Mouse (Mus musculus): ENCODE measurements at regions not wholly inside any gene's neighbourhood (a gene's known extent, or its start where the extent isn't known, plus 50 kb on each side); places are given as distances from the start of the nearest gene placed in this dataset.
A peak's percentile ranks its signal among the peaks of the same experiment; 100 is the strongest.

GRCm38 (mm10) chr4:26965831-26966230 is 619.1 kb upstream of the Manea start:
- 89% methylated on average over 2 of the region's 2 CpGs for WGBS
- Histone ChIP-seq H3K9ac (ENCODE audit: low read depth, low read length) (no peak overlapping the region), H3K4me1 (ENCODE audit: control insufficient read depth, insufficient read depth, low read length) (no peaks in the 10 kb centered on the region), H3K9me3 (ENCODE audit: control insufficient read depth, low read length) (no peaks in the 10 kb centered on the region), H3K4me2 (replicated peaks; ENCODE audit: low read depth, low read length) (no peak overlapping the region), H3K36me3 (ENCODE audit: control insufficient read depth, insufficient read depth, low read length) (no peaks in the 10 kb centered on the region), H3K27me3 (ENCODE audit: control insufficient read depth, insufficient read depth, low read length) (no peaks in the 10 kb centered on the region), H3K4me3 (ENCODE audit: low read length) (no peak overlapping the region), H3K27ac (ENCODE audit: low read depth, low read length) (no peak overlapping the region)
- no peak for ATAC-seq (ENCODE audit: low FRiP score, low TSS enrichment)

GRCm38 (mm10) chr4:26964850-26965249 is 618.2 kb upstream of the Manea start:
- H3K27ac ChIP-seq (ENCODE audit: low read depth, low read length): no peak overlapping the region
- 75% methylated on average over 2 of the region's 2 CpGs for WGBS

GRCm38 (mm10) chr4:26944617-26945016 is 597.9 kb upstream of the Manea start:
- no peaks in the 10 kb centered on the region for H3K36me3 ChIP-seq (ENCODE audit: control insufficient read depth, insufficient read depth, low read length)
- H3K4me2 ChIP-seq (replicated peaks; ENCODE audit: low read depth, low read length): no peak overlapping the region
- no peak overlapping the region for H3K9ac ChIP-seq (ENCODE audit: low read depth, low read length)
- H3K4me1 ChIP-seq (ENCODE audit: control insufficient read depth, insufficient read depth, low read length): no peaks in the 10 kb centered on the region
- ATAC-seq (ENCODE audit: low FRiP score, low TSS enrichment): no peak
- 96% methylated on average over 2 of the region's 2 CpGs for WGBS
- H3K9me3 ChIP-seq (ENCODE audit: control insufficient read depth, low read length): no peaks in the 10 kb centered on the region; the same call in 1 of the 2 replicates
- H3K4me3 ChIP-seq (ENCODE audit: low read length): no peak overlapping the region
- no peak overlapping the region for H3K27ac ChIP-seq (ENCODE audit: low read depth, low read length)
- H3K27me3 ChIP-seq (ENCODE audit: control insufficient read depth, insufficient read depth, low read length): no peaks in the 10 kb centered on the region

More at GRCm38 (mm10) chr4:26964850-26965249, 618.2 kb upstream of the Manea start:
- no peaks in the 10 kb centered on the region for H3K9me3 ChIP-seq (ENCODE audit: control insufficient read depth, low read length)
- no peaks in the 10 kb centered on the region for H3K4me1 ChIP-seq (ENCODE audit: control insufficient read depth, insufficient read depth, low read length)
- H3K4me3 ChIP-seq (ENCODE audit: low read length): no peak overlapping the region
- no peak for ATAC-seq (ENCODE audit: low FRiP score, low TSS enrichment)
- no peak overlapping the region for H3K4me2 ChIP-seq (replicated peaks; ENCODE audit: low read depth, low read length)
- no peaks in the 10 kb centered on the region for H3K27me3 ChIP-seq (ENCODE audit: control insufficient read depth, insufficient read depth, low read length)
- no peak overlapping the region for H3K9ac ChIP-seq (ENCODE audit: low read depth, low read length)
- H3K36me3 ChIP-seq (ENCODE audit: control insufficient read depth, insufficient read depth, low read length): no peaks in the 10 kb centered on the region

GRCm38 (mm10) chr4:26933988-26934798 is 587.5 kb upstream of the Manea start:
- peak; percentile 73; the same call in 1 of the 2 replicates for ATAC-seq (ENCODE audit: low FRiP score, low TSS enrichment)
- Histone ChIP-seq H3K27me3 (ENCODE audit: control insufficient read depth, insufficient read depth, low read length) (no peaks in the 10 kb centered on the region), H3K4me2 (replicated peaks; ENCODE audit: low read depth, low read length) (no peak overlapping the region), H3K4me3 (ENCODE audit: low read length) (no peak overlapping the region), H3K9ac (ENCODE audit: low read depth, low read length) (no peak overlapping the region), H3K4me1 (ENCODE audit: control insufficient read depth, insufficient read depth, low read length) (no peaks in the 10 kb centered on the region), H3K36me3 (ENCODE audit: control insufficient read depth, insufficient read depth, low read length) (no peaks in the 10 kb centered on the region), H3K27ac (ENCODE audit: low read depth, low read length) (no peak overlapping the region), H3K9me3 (ENCODE audit: control insufficient read depth, low read length) (no peaks in the 10 kb centered on the region)
- WGBS: 69% methylated on average over 10 of the region's 10 CpGs

- no peak overlapping the region for H3K4me3 ChIP-seq (ENCODE audit: low read length)
- H3K36me3 ChIP-seq (ENCODE audit: control insufficient read depth, insufficient read depth, low read length): no peaks in the 10 kb centered on the region
- ATAC-seq (ENCODE audit: low FRiP score, low TSS enrichment): no peak
- no peaks in the 10 kb centered on the region for H3K9me3 ChIP-seq (ENCODE audit: control insufficient read depth, low read length)
- no peaks in the 10 kb centered on the region for H3K4me1 ChIP-seq (ENCODE audit: control insufficient read depth, insufficient read depth, low read length)
- no peak overlapping the region for H3K27ac ChIP-seq (ENCODE audit: low read depth, low read length)
- no peaks in the 10 kb centered on the region for H3K27me3 ChIP-seq (ENCODE audit: control insufficient read depth, insufficient read depth, low read length)
- no peak overlapping the region for H3K9ac ChIP-seq (ENCODE audit: low read depth, low read length)
- H3K4me2 ChIP-seq (replicated peaks; ENCODE audit: low read depth, low read length): no peak overlapping the region
- WGBS: 56% methylated on average over 6 of the region's 6 CpGs
Measured at GRCm38 (mm10) chr4:26929879-26930481, 583.3 kb upstream of the Manea start.

GRCm38 (mm10) chr4:26926060-26926459 is 579.4 kb upstream of the Manea start:
- no peak overlapping the region for H3K9ac ChIP-seq (ENCODE audit: low read depth, low read length)
- ATAC-seq (ENCODE audit: low FRiP score, low TSS enrichment): no peak
- no peaks in the 10 kb centered on the region for H3K27me3 ChIP-seq (ENCODE audit: control insufficient read depth, insufficient read depth, low read length)
- no peak overlapping the region for H3K4me2 ChIP-seq (replicated peaks; ENCODE audit: low read depth, low read length)
- H3K36me3 ChIP-seq (ENCODE audit: control insufficient read depth, insufficient read depth, low read length): no peaks in the 10 kb centered on the region
- WGBS: 82% methylated on average over 3 of the region's 3 CpGs
- H3K4me1 ChIP-seq (ENCODE audit: control insufficient read depth, insufficient read depth, low read length): no peaks in the 10 kb centered on the region
- H3K4me3 ChIP-seq (ENCODE audit: low read length): no peak overlapping the region
- H3K27ac ChIP-seq (ENCODE audit: low read depth, low read length): no peak overlapping the region
- no peaks in the 10 kb centered on the region for H3K9me3 ChIP-seq (ENCODE audit: control insufficient read depth, low read length)

- ATAC-seq (ENCODE audit: low FRiP score, low TSS enrichment): no peak
- WGBS: 79% methylated on average over 2 of the region's 2 CpGs
- no peaks in the 10 kb centered on the region for H3K36me3 ChIP-seq (ENCODE audit: control insufficient read depth, insufficient read depth, low read length)
- no peaks in the 10 kb centered on the region for H3K4me1 ChIP-seq (ENCODE audit: control insufficient read depth, insufficient read depth, low read length)
- no peak overlapping the region for H3K4me2 ChIP-seq (replicated peaks; ENCODE audit: low read depth, low read length)
- no peak overlapping the region for H3K9ac ChIP-seq (ENCODE audit: low read depth, low read length)
- no peak overlapping the region for H3K4me3 ChIP-seq (ENCODE audit: low read length)
- H3K27ac ChIP-seq (ENCODE audit: low read depth, low read length): no peak overlapping the region
- H3K9me3 ChIP-seq (ENCODE audit: control insufficient read depth, low read length): no peaks in the 10 kb centered on the region
- no peaks in the 10 kb centered on the region for H3K27me3 ChIP-seq (ENCODE audit: control insufficient read depth, insufficient read depth, low read length)
Measured at GRCm38 (mm10) chr4:26888514-26888913, 541.8 kb upstream of the Manea start.

- 42% methylated on average over 3 of the region's 3 CpGs for WGBS
Measured at GRCm38 (mm10) chr4:26879022-26879421, 532.3 kb upstream of the Manea start.

GRCm38 (mm10) chr4:26841761-26842160 is 495.1 kb upstream of the Manea start:
- Histone ChIP-seq H3K4me1 (ENCODE audit: control insufficient read depth, insufficient read depth, low read length) (no peaks in the 10 kb centered on the region), H3K9me3 (ENCODE audit: control insufficient read depth, low read length) (no peaks in the 10 kb centered on the region), H3K27ac (ENCODE audit: low read depth, low read length) (no peak overlapping the region), H3K36me3 (ENCODE audit: control insufficient read depth, insufficient read depth, low read length) (no peaks in the 10 kb centered on the region), H3K4me3 (ENCODE audit: low read length) (no peak overlapping the region), H3K4me2 (replicated peaks; ENCODE audit: low read depth, low read length) (no peak overlapping the region), H3K27me3 (ENCODE audit: control insufficient read depth, insufficient read depth, low read length) (no peaks in the 10 kb centered on the region), H3K9ac (ENCODE audit: low read depth, low read length) (no peak overlapping the region)
- no peak for ATAC-seq (ENCODE audit: low FRiP score, low TSS enrichment)
- WGBS: 85% methylated on average over 1 of the region's 1 CpGs

More at GRCm38 (mm10) chr4:26879022-26879421, 532.3 kb upstream of the Manea start:
- no peak overlapping the region for H3K4me3 ChIP-seq (ENCODE audit: low read length)
- no peaks in the 10 kb centered on the region for H3K27me3 ChIP-seq (ENCODE audit: control insufficient read depth, insufficient read depth, low read length)
- no peaks in the 10 kb centered on the region for H3K4me1 ChIP-seq (ENCODE audit: control insufficient read depth, insufficient read depth, low read length)
- H3K4me2 ChIP-seq (replicated peaks; ENCODE audit: low read depth, low read length): no peak overlapping the region
- ATAC-seq (ENCODE audit: low FRiP score, low TSS enrichment): no peak
- H3K9me3 ChIP-seq (ENCODE audit: control insufficient read depth, low read length): no peaks in the 10 kb centered on the region
- H3K36me3 ChIP-seq (ENCODE audit: control insufficient read depth, insufficient read depth, low read length): no peaks in the 10 kb centered on the region
- H3K27ac ChIP-seq (ENCODE audit: low read depth, low read length): no peak overlapping the region
- no peak overlapping the region for H3K9ac ChIP-seq (ENCODE audit: low read depth, low read length)

All from kidney, embryonic 14.5 days (tissue).